Comparison of ENCODE assay signal across 19 mouse cellular contexts in genomic region chr2:130974928-130975327, GRCm38 (mm10).
DNase-seq lines count a peak whose midpoint lies in the region; ATAC-seq lines count a peak whose summit lies in the region.
"Had no signal": no experiment of that assay in that cellular context is flagged by ENCODE, and none has a peak within 500 bp of the region (broad histone marks: within the 10 kb centered on the region; RNA-seq: fewer than 3 reads in every experiment).

No protein-coding gene starts in this region.

- H3K4me2 ChIP-seq in liver, embryonic 13.5 days = peak overlapping the region; percentile 36
- H3K4me2 ChIP-seq: hindbrain, embryonic 15.5 days; intestine, embryonic 15.5 days had no signal

- H3K27me3 ChIP-seq in heart, embryonic 10.5 days (ENCODE audit: insufficient read depth, poor library complexity, severe bottlenecking) = no peaks in the 10 kb centered on the region
- no peaks in the 10 kb centered on the region for H3K27me3 ChIP-seq in liver, embryonic 13.5 days
- H3K27me3 ChIP-seq: hindbrain, embryonic 15.5 days; intestine, embryonic 15.5 days had no signal

- peak overlapping the region; percentile 47; the same call in 1 of the 2 replicates for H3K9ac ChIP-seq in liver, embryonic 13.5 days
- H3K9ac ChIP-seq: hindbrain, embryonic 15.5 days; intestine, embryonic 15.5 days had no signal

- peaks cover 16% of the 10 kb centered on the region for H3K36me3 ChIP-seq in heart, embryonic 10.5 days
- H3K36me3 ChIP-seq in liver, embryonic 13.5 days = peaks cover 10% of the 10 kb centered on the region
- H3K36me3 ChIP-seq: intestine, embryonic 15.5 days had no signal

- no peaks in the 10 kb centered on the region for H3K9me3 ChIP-seq in heart, embryonic 10.5 days
- no peaks in the 10 kb centered on the region for H3K9me3 ChIP-seq in liver, embryonic 13.5 days (replicated peaks)
- H3K9me3 ChIP-seq: hindbrain, embryonic 15.5 days; intestine, embryonic 15.5 days had no signal

- WGBS in heart, embryonic 10.5 days = 76% methylated on average over 1 of the region's 1 CpGs
- 18% methylated on average over 1 of the region's 1 CpGs for WGBS in liver, embryonic 13.5 days (ENCODE audit: insufficient replicate concordance)

- no peak overlapping the region for H3K27ac ChIP-seq in heart, embryonic 10.5 days
- H3K27ac ChIP-seq in liver, embryonic 13.5 days = peak overlapping the region; percentile 91
- H3K27ac ChIP-seq: hindbrain, embryonic 15.5 days; intestine, embryonic 15.5 days; left cerebral cortex, adult 2 months had no signal

- DNase-seq in heart, embryonic 10.5 days (ENCODE audit: low spot score) = peak; percentile 79
- DNase-seq in heart, postnatal 4 days = no peak
- peak; percentile 83 for DNase-seq in c-Kit-positive CD71-positive TER-119-positive erythroid progenitor cells, embryonic 14.5 days (ENCODE audit: low spot score)
- DNase-seq in liver, embryonic 13.5 days = peak; percentile 75
- DNase-seq in yolk sac, embryonic 10.5 days (ENCODE audit: low spot score) = peak; percentile 26
- DNase-seq in kidney, adult 8-10 months = no peak
- DNase-seq: adrenal gland, postnatal 36 days; cerebellum, postnatal 36 days; gastrocnemius, postnatal 36 days; kidney, postnatal 36 days; layer of hippocampus, adult 9-11 months; left cerebral cortex, postnatal 4 days; lung, postnatal 10 days had no signal

- ATAC-seq in liver, embryonic 13.5 days (ENCODE audit: low read depth) = peak; percentile 86
- ATAC-seq in activated CD4-positive, CD25-positive, alpha-beta regulatory T cell, adult 4 months = no peak
- ATAC-seq: forebrain, embryonic 16.5 days; intestine, embryonic 15.5 days had no signal

- H3K4me3 ChIP-seq in heart, embryonic 10.5 days = no peak overlapping the region
- no peak overlapping the region for H3K4me3 ChIP-seq in liver, embryonic 13.5 days (replicated peaks)
- H3K4me3 ChIP-seq: erythroblast, embryonic 14.5 days; hindbrain, embryonic 15.5 days; intestine, embryonic 15.5 days; left cerebral cortex, adult 2 months had no signal

- H3K4me1 ChIP-seq in heart, embryonic 10.5 days = peaks cover 16% of the 10 kb centered on the region
- H3K4me1 ChIP-seq in liver, embryonic 13.5 days (replicated peaks) = peaks cover 89% of the 10 kb centered on the region
- H3K4me1 ChIP-seq: hindbrain, embryonic 15.5 days; intestine, embryonic 15.5 days had no signal

Comparison
In these comparisons a context has a peak if more than half of its experiments do, and no peak if none do; other contexts are left out.
1. DNase-seq: peak in heart, embryonic 10.5 days (single experiment), c-Kit-positive CD71-positive TER-119-positive erythroid progenitor cells, embryonic 14.5 days (single experiment), liver, embryonic 13.5 days (single experiment) and yolk sac, embryonic 10.5 days (single experiment); none in heart, postnatal 4 days (single experiment) and kidney, adult 8-10 months (0 of 2).